Mouse (Mus musculus) embryo, embryonic 10 days (tissue): Measurements from ENCODE around the gene Prpf8.

Experiments
- DNase-seq: peaks from one replicate; pipeline ENCODE4 v3.0.0-alpha.2; 2015; ENCODE audit warnings: low spot score

Prpf8 gene

GRCm38 (mm10) chr11:75459751-75460102, 26.9 kb upstream of the Prpf8 start:
- DNase-seq: no peak

GRCm38 (mm10) chr11:75460103-75460843, 26.3 kb upstream of the Prpf8 start:
- peak; percentile 94 for DNase-seq

GRCm38 (mm10) chr11:75460844-75461742, 25.5 kb upstream of the Prpf8 start, which contains the start of gene Tlcd2:
Gene Tlcd2, plus strand, starts transcription at chr11:75461715.
- DNase-seq: peak; percentile 100

GRCm38 (mm10) chr11:75461743-75462252, 24.8 kb upstream of the Prpf8 start:
- no peak for DNase-seq

- peak; percentile 40 for DNase-seq
Observed at GRCm38 (mm10) chr11:75462253-75462783, 24.3 kb upstream of the Prpf8 start.

- peak; percentile 89 for DNase-seq
Observed at GRCm38 (mm10) chr11:75462865-75463336, 23.7 kb upstream of the Prpf8 start.

GRCm38 (mm10) chr11:75463624-75464023, 23.0 kb upstream of the Prpf8 start:
- DNase-seq: no peak

GRCm38 (mm10) chr11:75464417-75464816, 22.2 kb upstream of the Prpf8 start:
- no peak for DNase-seq

- DNase-seq: no peak
Observed at GRCm38 (mm10) chr11:75465051-75465450, 21.6 kb upstream of the Prpf8 start.

- DNase-seq: no peak
Observed at GRCm38 (mm10) chr11:75466731-75467505, 19.7 kb upstream of the Prpf8 start.

- DNase-seq: peak; percentile 82
Observed at GRCm38 (mm10) chr11:75467512-75468215, 19.0 kb upstream of the Prpf8 start.

GRCm38 (mm10) chr11:75468410-75468809, 18.2 kb upstream of the Prpf8 start:
- no peak for DNase-seq

- no peak for DNase-seq
Observed at GRCm38 (mm10) chr11:75469261-75469660, 17.4 kb upstream of the Prpf8 start.

GRCm38 (mm10) chr11:75470675-75471074, 15.9 kb upstream of the Prpf8 start:
- DNase-seq: no peak

- DNase-seq: no peak
Observed at GRCm38 (mm10) chr11:75472469-75473081, 14.0 kb upstream of the Prpf8 start.

- no peak for DNase-seq
Observed at GRCm38 (mm10) chr11:75473376-75473775, 13.2 kb upstream of the Prpf8 start.

GRCm38 (mm10) chr11:75486192-75486591, 424 bp upstream of the Prpf8 start:
- no peak for DNase-seq

- DNase-seq: no peak
Observed at GRCm38 (mm10) chr11:75487496-75487895, 880 bp downstream of the Prpf8 start.

GRCm38 (mm10) chr11:75494296-75495049, 7.9 kb downstream of the Prpf8 start:
- DNase-seq: no peak

GRCm38 (mm10) chr11:75498126-75498525, 11.5 kb downstream of the Prpf8 start:
- no peak for DNase-seq
